Comparison of ENCODE assay signal across 15 mouse cellular contexts in the genomic region with DNA sequence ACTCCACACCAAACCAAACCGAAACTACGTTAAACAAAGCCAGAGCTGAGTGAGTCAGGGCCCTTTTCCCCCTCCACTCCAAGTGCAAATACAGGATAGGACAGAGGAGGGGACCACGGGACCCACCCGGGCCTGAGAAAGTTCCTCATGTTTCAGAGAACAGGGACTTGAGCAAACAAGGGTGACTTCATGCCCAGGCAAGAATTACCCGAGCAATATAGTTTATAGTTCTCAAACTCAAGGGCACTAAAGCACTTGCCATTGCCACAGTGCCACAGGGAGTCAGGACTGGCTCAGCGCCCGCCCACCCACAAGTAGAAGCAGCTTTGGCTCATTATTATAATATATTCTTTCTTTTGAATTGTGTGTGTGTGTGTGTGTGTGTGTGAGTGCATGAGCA. TPM values are rescaled to one million over a fixed set of nuclear protein-coding genes. Genes with fewer than 3 reads are reported as not detected.
DNase-seq lines count a peak whose midpoint lies in the region; ATAC-seq and TF ChIP-seq lines count a peak whose summit lies in the region.
"Had no signal": no experiment of that assay in that cellular context is flagged by ENCODE, and none has a peak within 500 bp of the region (broad histone marks: within the 10 kb centered on the region; RNA-seq: fewer than 3 reads in every experiment).

No protein-coding gene starts in this region.

- 60% methylated on average over 7 of the region's 7 CpGs for WGBS in lung, adult 2 months

- ATAC-seq in megakaryocyte-erythroid progenitor cell, adult 5-6 weeks (replicated peaks; ENCODE audit: low FRiP score, low TSS enrichment, poor library complexity, severe bottlenecking) = no peak
- ATAC-seq: liver, postnatal 0 days; midbrain, embryonic 16.5 days had no signal

- no peaks in the 10 kb centered on the region for H3K79me2 ChIP-seq in myocyte (ENCODE audit: control insufficient read depth, insufficient read depth)

- H3K27me3 ChIP-seq in myocyte (ENCODE audit: control insufficient read depth, insufficient read depth, insufficient read length) = no peaks in the 10 kb centered on the region
- H3K27me3 ChIP-seq: limb, embryonic 12.5 days; neural tube, embryonic 13.5 days had no signal

- no peak for TF ChIP-seq CTCF in lung, adult 2 months (IDR thresholded peaks at IDR 0.05; ENCODE audit: insufficient read depth, low read length)

- H3K4me2 ChIP-seq in myocyte (ENCODE audit: low read depth) = peak overlapping the region; percentile 55
- H3K4me2 ChIP-seq: limb, embryonic 12.5 days; neural tube, embryonic 13.5 days had no signal

- H3K36me3 ChIP-seq in myocyte (ENCODE audit: control insufficient read depth, insufficient read depth) = no peaks in the 10 kb centered on the region
- H3K36me3 ChIP-seq: hindbrain, embryonic 10.5 days; limb, embryonic 12.5 days; neural tube, embryonic 13.5 days had no signal

- peak; percentile 42 for DNase-seq in Muller cell, postnatal 12 days (ENCODE audit: inconsistent ontology term)
- DNase-seq in adrenal gland, postnatal 14 days = peak; percentile 75
- peak; percentile 29 for DNase-seq in lung, adult 2 months
- no peak for DNase-seq in liver
- no peak for DNase-seq in spleen, postnatal 4 days (ENCODE audit: low spot score in 2 of 2)
- DNase-seq: cerebellum, adult 11 months; kidney, adult 11 months; liver, postnatal 0 days; spleen, adult 18-20 months had no signal

- TF ChIP-seq POLR2A in lung, adult 2 months (IDR thresholded peaks at IDR 0.05; ENCODE audit: borderline replicate concordance, extremely low read depth, low read depth, low read length) = no peak
- TF ChIP-seq POLR2A in myocyte (IDR thresholded peaks at IDR 0.05; ENCODE audit: insufficient read length, low read depth) = no peak

- H3K4me1 ChIP-seq in lung, adult 2 months (ENCODE audit: control insufficient read depth, insufficient read depth, low read length) = no peaks in the 10 kb centered on the region
- H3K4me1 ChIP-seq: hindbrain, embryonic 10.5 days; limb, embryonic 12.5 days; neural tube, embryonic 13.5 days had no signal

- no peak overlapping the region for H3K4me3 ChIP-seq in lung, adult 2 months (replicated peaks; ENCODE audit: extremely low read depth, low read depth, low read length)
- H3K4me3 ChIP-seq in myocyte = no peak overlapping the region
- H3K4me3 ChIP-seq: hindbrain, embryonic 10.5 days; limb, embryonic 12.5 days; neural tube, embryonic 13.5 days had no signal

- no peak overlapping the region for H3ac ChIP-seq in myocyte (ENCODE audit: control insufficient read depth, insufficient read length)

TF ChIP-seq in myocyte, 11 proteins besides CTCF, POLR2A, EP300 and RAD21:
- TF ChIP-seq POLR2AphosphoS2 (IDR thresholded peaks at IDR 0.05; ENCODE audit: insufficient read length, low read depth) (no peak), TCF3 (IDR thresholded peaks at IDR 0.05; ENCODE audit: insufficient read length, low read depth) (no peak), TCF12 (IDR thresholded peaks at IDR 0.05; ENCODE audit: insufficient read depth, poor library complexity, severe bottlenecking) (no peak), REST (IDR thresholded peaks at IDR 0.05; ENCODE audit: insufficient read depth, insufficient read length) (no peak), MYOG (IDR thresholded peaks at IDR 0.05; ENCODE audit: control insufficient read depth in 1 of 3, insufficient read depth in 1 of 3, insufficient read length in 2 of 3, low read depth in 2 of 3) (no peak), MYOD1 (IDR thresholded peaks at IDR 0.05; ENCODE audit: control insufficient read depth in 1 of 3, insufficient read length in 2 of 3, low read depth in 2 of 3) (no peak), CEBPB (IDR thresholded peaks at IDR 0.05; ENCODE audit: insufficient read depth, poor library complexity, severe bottlenecking) (no peak), E2F4 (IDR thresholded peaks at IDR 0.05; ENCODE audit: insufficient read depth) (no peak), SRF (IDR thresholded peaks at IDR 0.05; ENCODE audit: control insufficient read depth, insufficient read length, low read depth) (no peak), MAX (IDR thresholded peaks at IDR 0.05; ENCODE audit: low read depth) (no peak), USF1 (IDR thresholded peaks at IDR 0.05; ENCODE audit: low read depth) (no peak)

RNA-seq across cellular contexts. Expression of a gene that starts 18.4 kb away (rescaled TPM):
- 32.1 and 38.2 TPM in 2 replicates for total RNA-seq in adrenal gland, postnatal 14 days (2021)
- 32.0 and 41.7 TPM in 2 replicates for polyA plus RNA-seq in lung, adult 2 months (2012; rRNA removed)
- polyA plus RNA-seq in myocyte (2012; fragmentation: generic; extraction: Trizol) = 26.4 TPM
- 46.2 and 48.6 TPM in 2 replicates for total RNA-seq in megakaryocyte-erythroid progenitor cell, adult 5-6 weeks (2014; fragmentation: Nextera tagmentation)
- 20.5 and 28.3 TPM in 2 replicates for total RNA-seq in megakaryocyte-erythroid progenitor cell, adult 5-6 weeks (2017)

RNA-seq across cellular contexts. Expression of a gene that starts 54.1 kb away (rescaled TPM):
- 75.6 and 77.7 TPM in 2 replicates for total RNA-seq in adrenal gland, postnatal 14 days (2021)
- polyA plus RNA-seq in lung, adult 2 months (2012; rRNA removed) = 17.7 and 20.5 TPM in 2 replicates
- 70.0 TPM for polyA plus RNA-seq in myocyte (2012; fragmentation: generic; extraction: Trizol)
- 2.1 TPM in 1 of 2 replicates, not detected in the other for total RNA-seq in megakaryocyte-erythroid progenitor cell, adult 5-6 weeks (2014; fragmentation: Nextera tagmentation)
- 0.80 and 20.1 TPM in 2 replicates for total RNA-seq in megakaryocyte-erythroid progenitor cell, adult 5-6 weeks (2017)

Comparison
In these comparisons a context has a peak if more than half of its experiments do, and no peak if none do; other contexts are left out.
1. DNase-seq: peak in Muller cell, postnatal 12 days (single experiment), adrenal gland, postnatal 14 days (single experiment) and lung, adult 2 months (single experiment); none in liver (single experiment) and spleen, postnatal 4 days (0 of 2).